Mouse (Mus musculus) adrenal gland, adult (tissue): ENCODE measurements at regions not wholly inside any gene's neighbourhood (a gene's known extent, or its start where the extent isn't known, plus 50 kb on each side); places are given as distances from the start of the nearest gene placed in this dataset.

Experiments used
- DNase-seq, 2 experiments: peaks; one replicate each; pipeline ENCODE4 v3.0.0; 2022 to 2023; ENCODE audit warnings: low spot score in 1 of 2; ENCODE audit not compliant: inconsistent age in 2 of 2

GRCm38 (mm10) chr5:91198620-91199019 is 59.2 kb downstream of the Areg start:
- peak; percentile 4 to 42 for DNase-seq

GRCm38 (mm10) chr5:91200448-91200847 is 61.0 kb downstream of the Areg start:
- DNase-seq, result peak in 1 of 2 experiments; percentile 19

- DNase-seq, result no peak
These were observed 65.0 kb downstream of the Areg start for GRCm38 (mm10) chr5:91204225-91205005.

- DNase-seq, result no peak
These were observed 66.0 kb downstream of the Areg start for GRCm38 (mm10) chr5:91205350-91205880.

- DNase-seq, result no peak
These were observed 67.4 kb downstream of the Areg start for GRCm38 (mm10) chr5:91206569-91207490.

GRCm38 (mm10) chr5:91220174-91220573 is 80.8 kb downstream of the Areg start:
- DNase-seq, result no peak

GRCm38 (mm10) chr5:91241656-91242055 is 102.3 kb downstream of the Areg start:
- DNase-seq, result no peak

GRCm38 (mm10) chr5:91247444-91247843 is 108.0 kb downstream of the Areg start:
- DNase-seq, result no peak

- DNase-seq, result no peak
These were observed 122.5 kb downstream of the Areg start for GRCm38 (mm10) chr5:91261895-91262294.

GRCm38 (mm10) chr5:91262526-91262925 is 123.1 kb downstream of the Areg start:
- no peak for DNase-seq

- DNase-seq, result no peak
These were observed 131.3 kb downstream of the Areg start for GRCm38 (mm10) chr5:91270747-91271146.

GRCm38 (mm10) chr5:91271416-91271815 is 131.4 kb downstream of the Btc start:
- no peak for DNase-seq

- DNase-seq, result peak in 1 of 2 experiments; percentile 29
These were observed 128.4 kb downstream of the Btc start for GRCm38 (mm10) chr5:91274411-91274810.

GRCm38 (mm10) chr5:91278466-91278865 is 124.3 kb downstream of the Btc start:
- DNase-seq, result no peak

GRCm38 (mm10) chr5:91279464-91279863 is 123.3 kb downstream of the Btc start:
- no peak for DNase-seq

GRCm38 (mm10) chr5:91282969-91283368 is 119.8 kb downstream of the Btc start:
- DNase-seq, result no peak

- DNase-seq, result no peak
These were observed 109.7 kb downstream of the Btc start for GRCm38 (mm10) chr5:91293073-91293472.

GRCm38 (mm10) chr5:91294957-91295356 is 107.8 kb downstream of the Btc start:
- DNase-seq, result no peak

GRCm38 (mm10) chr5:91297068-91297467 is 105.7 kb downstream of the Btc start:
- peak in 1 of 2 experiments; percentile 44 for DNase-seq

- no peak for DNase-seq
These were observed 100.7 kb downstream of the Btc start for GRCm38 (mm10) chr5:91302114-91302513.

GRCm38 (mm10) chr5:91302943-91303342 is 99.9 kb downstream of the Btc start:
- DNase-seq, result no peak

GRCm38 (mm10) chr5:91303702-91304101 is 99.1 kb downstream of the Btc start:
- no peak for DNase-seq
